Mouse (Mus musculus): ENCODE results near the gene Gm4307. TPM values are rescaled to one million over a fixed set of nuclear protein-coding genes. Genes with fewer than 3 reads are reported as not detected.
"Not testable (repeated sequence)": the region's sequence is repeated elsewhere in the genome, so short reads cannot be mapped to it uniquely, and the experiment has no call there.

The Gm4307 gene
- total RNA-seq (2017): not detected in 2 replicates

GRCm38 (mm10) chr10:100361038-100361437, at the start of gene Gm4307:
Gene Gm4307 (plus strand): TSS chr10:100361338.
- ATAC-seq (replicated peaks in 1 of 2; ENCODE audit: insufficient read depth in 1 of 2, low FRiP score in 2 of 2, low TSS enrichment in 1 of 2, low read depth in 1 of 2, poor library complexity in 2 of 2, severe bottlenecking in 2 of 2): not testable (repeated sequence)

GRCm38 (mm10) chr10:100335376-100335775, 25.8 kb upstream of the Gm4307 start, which contains the start of gene Gm4301:
Gene Gm4301 (plus strand): TSS chr10:100335676.
- not testable (repeated sequence) for ATAC-seq (replicated peaks in 1 of 2; ENCODE audit: insufficient read depth in 1 of 2, low FRiP score in 2 of 2, low TSS enrichment in 1 of 2, low read depth in 1 of 2, poor library complexity in 2 of 2, severe bottlenecking in 2 of 2)

- ATAC-seq (replicated peaks in 1 of 2; ENCODE audit: insufficient read depth in 1 of 2, low FRiP score in 2 of 2, low TSS enrichment in 1 of 2, low read depth in 1 of 2, poor library complexity in 2 of 2, severe bottlenecking in 2 of 2): not testable (repeated sequence)
Measured at GRCm38 (mm10) chr10:100340536-100340935, 20.6 kb upstream of the Gm4307 start, which contains the start of gene Gm4302. Gene Gm4302 (plus strand): TSS chr10:100340836.

- ATAC-seq (replicated peaks in 1 of 2; ENCODE audit: insufficient read depth in 1 of 2, low FRiP score in 2 of 2, low TSS enrichment in 1 of 2, low read depth in 1 of 2, poor library complexity in 2 of 2, severe bottlenecking in 2 of 2): not testable (repeated sequence)
Measured at GRCm38 (mm10) chr10:100345672-100346071, 15.5 kb upstream of the Gm4307 start, which contains the start of gene Gm4303. Gene Gm4303 (plus strand): TSS chr10:100345972.

GRCm38 (mm10) chr10:100350793-100351192, 10.3 kb upstream of the Gm4307 start, which contains the start of gene Gm4305:
Gene Gm4305 (plus strand): TSS chr10:100351093.
- not testable (repeated sequence) for ATAC-seq (replicated peaks in 1 of 2; ENCODE audit: insufficient read depth in 1 of 2, low FRiP score in 2 of 2, low TSS enrichment in 1 of 2, low read depth in 1 of 2, poor library complexity in 2 of 2, severe bottlenecking in 2 of 2)

GRCm38 (mm10) chr10:100356841-100357240, 4.3 kb upstream of the Gm4307 start:
- not testable (repeated sequence) for ATAC-seq (replicated peaks in 1 of 2; ENCODE audit: insufficient read depth in 1 of 2, low FRiP score in 2 of 2, low TSS enrichment in 1 of 2, low read depth in 1 of 2, poor library complexity in 2 of 2, severe bottlenecking in 2 of 2)

GRCm38 (mm10) chr10:100382460-100382859, 21.3 kb downstream of the Gm4307 start, which contains the start of gene Gm4312:
Gene Gm4312 (minus strand): TSS chr10:100382560.
- not testable (repeated sequence) for ATAC-seq (replicated peaks in 1 of 2; ENCODE audit: insufficient read depth in 1 of 2, low FRiP score in 2 of 2, low TSS enrichment in 1 of 2, low read depth in 1 of 2, poor library complexity in 2 of 2, severe bottlenecking in 2 of 2)

GRCm38 (mm10) chr10:100402301-100402700, 41.2 kb downstream of the Gm4307 start:
- not testable (repeated sequence) for ATAC-seq (replicated peaks in 1 of 2; ENCODE audit: insufficient read depth in 1 of 2, low FRiP score in 2 of 2, low TSS enrichment in 1 of 2, low read depth in 1 of 2, poor library complexity in 2 of 2, severe bottlenecking in 2 of 2)

Other genes starting within 250 kb of the Gm4307 start
- not detected in 2 replicates for gene Gm4301, start 25.7 kb upstream of the Gm4307 start, total RNA-seq (2017)
- not detected in 2 replicates for gene Gm4302, start 20.5 kb upstream of the Gm4307 start, total RNA-seq (2017)
- gene Gm4303, start 15.4 kb upstream of the Gm4307 start, total RNA-seq (2017): not detected in 2 replicates
- gene Gm4305, start 10.2 kb upstream of the Gm4307 start, total RNA-seq (2017): not detected in 2 replicates
- not detected in 2 replicates for gene Gm4312, start 21.2 kb downstream of the Gm4307 start, total RNA-seq (2017)
- gene Tmtc3, start 126.0 kb downstream of the Gm4307 start, total RNA-seq (2017): 6.5 and 8.1 TPM in 2 replicates
- gene Cep290, start 126.2 kb downstream of the Gm4307 start, total RNA-seq (2017): 23.3 and 27.1 TPM in 2 replicates
- gene 4930430F08Rik, start 229.1 kb downstream of the Gm4307 start, total RNA-seq (2017): 16.2 and 23.6 TPM in 2 replicates
- not detected in 2 replicates for gene 1700017N19Rik, start 229.1 kb downstream of the Gm4307 start, total RNA-seq (2017)

Data from hematopoietic stem cell, adult 5-6 weeks (primary cell).